Mouse (Mus musculus) kidney, adult 9 months (tissue): ENCODE measurements around the gene Gpld1.

Source experiments
- DNase-seq: peaks from one replicate; pipeline ENCODE4 v3.0.0; 2022

The Gpld1 gene

DNA sequence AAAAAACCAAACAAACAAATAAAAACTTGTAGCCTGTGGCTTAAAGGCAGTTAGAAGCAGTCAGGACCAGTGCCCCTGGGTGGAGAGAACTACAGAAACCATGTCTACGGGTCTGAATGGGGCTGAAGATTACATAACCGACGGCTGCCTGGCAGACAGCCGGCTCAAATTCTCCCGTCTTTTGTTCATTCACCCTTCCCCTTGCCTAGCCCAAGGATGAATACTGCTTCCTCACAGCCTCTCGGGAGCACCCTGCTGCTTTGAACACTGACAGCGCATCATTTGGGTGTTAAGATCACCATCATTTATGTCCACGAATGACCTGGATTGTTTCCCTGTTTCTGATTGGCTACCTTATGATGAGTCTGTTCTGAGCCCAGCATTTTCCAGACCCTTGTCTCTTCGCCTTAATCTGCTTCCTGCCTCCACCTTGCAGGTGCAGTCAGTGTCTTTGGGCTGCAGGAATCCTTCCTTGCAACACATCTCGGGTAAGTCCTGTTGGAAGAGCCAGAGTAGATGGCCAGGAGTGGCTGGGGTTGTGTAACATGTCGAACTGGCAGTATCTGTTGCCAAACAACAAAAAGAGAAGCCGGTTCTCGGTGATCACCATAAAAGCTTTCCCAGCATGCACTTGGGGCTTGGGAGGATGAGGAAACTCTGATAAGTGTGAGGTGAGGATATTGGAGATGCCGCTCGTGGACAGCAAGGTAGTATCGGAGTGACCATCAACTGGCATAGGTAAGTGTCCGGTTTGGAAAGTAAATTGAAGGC, at the start of gene Gpld1:
Gene Gpld1 (plus strand): TSS at position 641 of the 771 bp plus-strand sequence.
- DNase-seq: no peak

DNA sequence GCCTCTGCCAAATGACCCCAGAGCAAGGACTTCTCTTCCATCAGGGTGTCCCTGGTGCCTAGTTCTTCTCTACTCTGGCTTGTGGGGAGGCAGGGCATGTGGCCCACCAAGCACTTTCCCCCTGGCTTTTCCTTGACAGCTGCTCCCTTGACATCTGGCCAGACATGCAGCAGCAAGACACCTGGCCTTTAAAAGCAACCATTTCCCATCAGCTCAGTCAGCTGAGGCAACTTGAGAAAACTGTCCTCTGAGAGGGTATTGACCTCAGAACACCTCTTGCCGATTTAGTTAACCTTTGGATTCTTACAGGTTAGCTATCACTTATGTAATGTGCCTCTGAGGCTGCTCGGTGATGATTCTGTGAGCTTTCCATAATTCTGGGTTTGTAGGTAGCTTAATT, 49.1 kb upstream of the Gpld1 start:
- DNase-seq: peak; percentile 91

DNA sequence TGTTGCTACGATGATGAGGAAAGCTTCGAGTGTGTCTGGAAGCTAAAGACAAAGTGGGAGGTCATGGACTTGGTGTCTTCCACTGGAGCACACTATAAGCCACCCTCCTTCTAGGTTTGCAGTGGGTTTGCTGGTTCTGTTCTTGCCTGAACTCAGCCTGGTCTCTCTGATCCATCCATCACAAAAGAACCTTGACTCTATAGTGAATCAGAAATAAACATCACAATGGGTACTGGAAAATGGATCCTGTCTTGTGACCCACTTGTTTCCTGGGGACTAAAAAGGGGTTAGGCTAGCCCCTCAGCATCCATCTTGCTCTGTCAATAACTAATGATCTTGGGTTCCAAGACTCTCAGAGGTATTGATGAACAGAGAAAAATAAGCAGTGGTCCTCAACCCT, 41.0 kb upstream of the Gpld1 start:
- DNase-seq: no peak

DNA sequence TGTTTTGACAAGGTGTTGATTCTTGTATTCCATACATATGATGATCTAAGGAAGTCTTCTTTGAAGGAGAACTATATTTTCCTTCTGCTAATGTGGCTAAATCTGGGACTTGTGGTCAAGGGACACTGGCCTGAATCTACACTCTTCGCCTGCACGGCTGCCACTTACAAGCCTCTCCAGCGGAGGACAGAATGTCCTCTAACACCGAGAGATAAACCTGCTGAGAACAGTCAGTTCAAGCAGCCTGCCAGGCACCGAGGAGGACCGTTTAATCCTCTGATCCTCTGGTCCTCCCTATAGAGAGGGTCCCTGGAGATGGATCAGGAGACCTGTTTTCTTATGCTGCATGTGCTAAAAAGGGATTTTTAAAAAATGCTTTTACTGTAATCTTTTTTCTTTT, 39.5 kb upstream of the Gpld1 start:
- DNase-seq: no peak

DNA sequence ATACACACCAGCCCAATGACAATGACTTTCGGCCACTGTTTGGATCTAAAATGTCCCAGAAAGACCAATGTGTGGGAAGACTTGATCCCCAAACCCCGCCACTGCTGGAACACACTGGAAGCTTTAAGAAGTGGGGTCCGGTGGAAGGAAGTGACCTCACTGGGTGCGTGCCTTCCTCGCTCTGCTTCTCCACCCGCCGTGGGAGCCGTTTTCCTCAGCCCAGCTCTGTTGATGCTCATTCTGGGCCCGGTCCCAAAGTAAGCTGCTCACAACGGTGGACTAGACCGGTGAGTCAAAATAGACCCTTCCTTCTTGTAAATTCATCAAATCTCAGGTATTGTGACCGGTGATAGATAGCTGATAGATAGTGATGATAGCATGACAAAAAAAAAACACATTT, 37.5 kb upstream of the Gpld1 start:
- no peak for DNase-seq

DNA sequence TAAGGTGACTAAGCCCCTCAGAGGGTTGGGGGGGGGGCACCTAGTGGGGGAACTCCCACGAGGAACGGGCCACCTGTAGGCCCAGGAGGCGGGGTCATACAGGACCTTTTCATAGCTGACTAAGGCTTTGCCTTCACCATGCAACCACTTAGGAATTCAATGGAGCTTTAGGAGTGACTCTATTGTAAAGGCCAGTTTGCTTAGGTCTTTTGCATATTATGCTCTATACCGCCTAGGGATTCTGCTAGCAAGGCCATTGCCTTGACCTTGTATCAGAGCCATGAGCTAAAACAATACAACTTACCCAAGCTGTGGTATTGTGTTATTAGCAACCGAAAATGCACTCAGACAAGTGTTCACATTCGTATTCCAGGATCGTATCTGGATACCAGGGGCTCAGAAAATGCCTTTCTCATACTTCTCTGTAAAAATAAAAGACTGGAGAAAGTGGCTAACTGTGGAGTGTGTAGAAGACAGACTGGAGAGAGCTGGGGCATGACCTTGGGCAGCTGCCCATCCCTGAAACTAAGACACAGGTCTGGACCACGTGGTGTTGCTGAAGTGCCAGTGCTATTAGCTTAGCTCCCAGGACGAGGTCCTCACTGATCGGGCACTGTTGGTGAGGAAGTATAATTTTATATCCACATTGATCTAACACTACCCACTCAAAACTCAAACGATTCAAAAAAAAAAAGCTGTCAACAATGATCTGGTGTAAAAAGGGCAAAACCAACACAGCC, 36.0 kb upstream of the Gpld1 start:
- DNase-seq: peak; percentile 85

DNA sequence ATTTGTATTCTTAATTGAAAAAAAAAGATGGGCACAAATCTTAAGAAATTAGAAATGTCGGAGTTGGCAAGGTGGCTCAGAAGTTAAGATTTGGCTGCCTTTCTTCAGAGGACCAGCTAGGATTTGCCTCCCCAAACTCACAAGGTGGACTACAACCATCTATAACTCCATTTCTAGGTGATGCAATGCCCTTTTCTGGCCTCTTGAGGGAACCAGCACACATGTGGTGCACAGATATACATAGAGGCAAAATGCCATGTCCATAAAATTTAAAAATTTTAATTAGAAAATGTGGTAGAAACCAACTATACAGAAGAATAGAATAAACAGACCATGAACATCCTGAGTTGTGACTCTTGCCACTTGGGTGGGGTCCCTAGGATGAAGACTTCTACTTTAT, 33.8 kb upstream of the Gpld1 start:
- DNase-seq: no peak

DNA sequence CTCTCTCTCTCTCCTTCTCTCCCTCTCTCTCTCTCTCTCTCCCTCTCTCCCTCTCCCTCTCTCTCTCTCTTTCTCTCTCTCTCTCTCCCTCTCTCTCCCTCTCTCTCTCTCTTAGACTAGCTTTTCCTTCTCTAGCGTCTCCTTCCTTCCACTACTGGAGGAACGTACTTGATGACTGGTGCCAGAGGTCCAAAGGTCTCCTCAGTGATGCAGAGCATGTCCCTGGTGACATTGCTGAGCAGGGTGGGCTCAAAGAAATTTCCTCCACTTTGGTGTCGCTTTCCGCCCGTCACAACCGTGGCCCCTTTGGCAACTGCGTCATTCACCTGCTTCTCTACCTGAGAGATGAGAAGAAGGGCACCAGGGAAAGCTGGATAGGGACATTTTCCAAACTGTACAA, 29.4 kb upstream of the Gpld1 start:
- DNase-seq: peak; percentile 49

DNA sequence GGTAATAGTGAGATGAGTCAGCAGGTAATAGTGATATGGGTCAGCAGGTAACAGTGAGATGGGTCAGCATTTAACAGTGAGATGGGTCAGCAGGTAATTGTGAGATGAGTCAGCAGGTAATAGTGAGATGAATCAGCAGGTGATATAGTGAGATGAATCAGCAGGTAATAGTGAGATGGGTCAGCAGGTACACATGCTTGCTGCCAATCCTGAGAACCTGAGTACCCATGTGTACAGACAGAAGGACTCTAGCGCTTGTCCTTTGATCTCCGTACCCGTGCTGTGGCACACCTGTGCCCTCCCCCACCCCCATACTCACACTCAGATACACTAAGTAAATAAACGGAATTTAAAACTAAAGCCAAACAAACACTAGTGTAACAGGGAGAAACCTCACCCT, 28.0 kb upstream of the Gpld1 start:
- no peak for DNase-seq

DNA sequence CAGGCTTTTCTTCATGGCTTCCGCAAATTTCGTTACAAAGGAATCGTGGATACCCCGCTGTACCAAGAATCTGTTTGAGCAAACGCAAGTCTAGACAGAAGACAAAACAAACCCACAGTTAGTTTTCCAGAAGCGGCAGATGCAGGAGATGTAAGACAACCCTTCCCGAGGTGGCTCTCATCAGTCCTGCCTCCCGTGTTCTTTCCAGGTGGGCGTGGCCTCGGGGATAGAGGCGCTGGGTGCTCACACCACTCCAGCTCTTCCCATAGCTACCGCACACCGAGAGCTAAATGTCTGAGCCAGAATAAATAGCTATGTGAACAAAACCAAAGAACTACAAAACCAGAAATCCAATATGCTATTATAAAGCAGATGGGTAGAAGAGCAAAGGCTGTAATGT, 27.1 kb upstream of the Gpld1 start:
- DNase-seq: no peak

DNA sequence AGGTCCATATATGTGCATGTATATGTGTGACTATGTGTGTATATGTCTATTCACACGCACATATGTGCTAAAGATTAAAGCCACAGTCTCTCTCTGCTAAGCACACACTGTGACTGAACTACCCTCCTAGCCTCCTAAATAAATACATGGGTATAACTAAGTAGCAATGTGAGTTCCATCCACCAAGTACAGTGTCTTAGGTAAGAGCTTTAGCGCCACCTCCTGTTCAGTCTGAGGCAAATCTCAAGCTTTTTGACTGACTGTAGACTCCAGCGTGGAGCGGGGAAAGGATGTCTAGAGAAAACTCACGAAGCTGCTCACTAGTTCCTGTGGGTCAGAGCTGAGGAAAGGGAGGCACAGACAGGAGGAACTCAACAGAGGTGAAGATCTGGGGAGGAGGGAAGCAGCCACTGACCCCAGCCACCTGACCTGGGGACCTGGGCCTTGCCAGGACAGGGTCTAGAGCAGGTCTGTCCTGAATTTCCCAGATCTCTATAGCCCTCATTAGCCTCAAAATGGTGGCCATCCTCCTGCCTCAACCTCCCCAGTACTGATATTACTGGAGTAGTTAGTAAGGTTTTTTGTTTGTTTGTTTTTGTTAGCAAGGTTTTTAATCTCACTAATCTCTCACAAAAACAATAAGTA, 22.5 kb upstream of the Gpld1 start:
- peak; percentile 65 for DNase-seq

DNA sequence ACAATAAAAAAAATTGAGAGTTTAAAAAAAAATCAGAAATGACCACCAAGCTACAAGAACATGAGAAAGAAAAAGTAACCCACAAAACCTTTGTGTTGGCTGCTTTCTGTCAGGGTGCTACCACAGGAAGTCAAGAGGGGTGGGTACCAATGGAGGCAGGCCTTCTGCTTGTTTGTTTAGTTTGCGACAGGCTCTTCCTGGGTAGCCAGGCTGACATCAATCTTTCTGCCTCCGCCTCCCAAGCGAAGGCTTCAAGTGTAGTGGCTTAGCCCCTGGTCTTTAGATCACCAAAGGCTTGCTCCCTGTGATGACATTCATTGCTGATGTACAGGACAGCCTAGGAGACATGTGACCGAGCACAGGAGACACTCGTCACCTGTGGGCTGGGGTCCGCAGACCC, 21.7 kb upstream of the Gpld1 start:
- no peak for DNase-seq

DNA sequence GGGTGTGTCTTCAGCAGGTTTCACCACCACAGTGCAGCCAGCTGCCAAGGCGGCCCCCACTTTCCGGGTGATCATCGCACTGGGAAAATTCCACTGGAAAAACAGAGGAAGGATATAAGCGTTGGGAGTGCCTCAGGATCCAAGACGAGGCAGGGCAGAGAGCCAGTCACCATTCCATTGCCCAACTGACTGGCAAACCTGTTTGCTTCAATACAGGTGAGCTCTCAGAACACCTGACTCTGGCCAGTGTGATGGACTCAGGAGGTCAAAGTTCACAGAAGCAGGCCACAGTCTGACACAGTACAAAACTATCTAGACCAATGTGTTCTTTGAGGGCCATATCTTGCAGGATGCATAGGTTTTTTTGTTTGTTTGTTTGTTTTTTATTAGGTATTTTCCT, 19.0 kb upstream of the Gpld1 start:
- no peak for DNase-seq

DNA sequence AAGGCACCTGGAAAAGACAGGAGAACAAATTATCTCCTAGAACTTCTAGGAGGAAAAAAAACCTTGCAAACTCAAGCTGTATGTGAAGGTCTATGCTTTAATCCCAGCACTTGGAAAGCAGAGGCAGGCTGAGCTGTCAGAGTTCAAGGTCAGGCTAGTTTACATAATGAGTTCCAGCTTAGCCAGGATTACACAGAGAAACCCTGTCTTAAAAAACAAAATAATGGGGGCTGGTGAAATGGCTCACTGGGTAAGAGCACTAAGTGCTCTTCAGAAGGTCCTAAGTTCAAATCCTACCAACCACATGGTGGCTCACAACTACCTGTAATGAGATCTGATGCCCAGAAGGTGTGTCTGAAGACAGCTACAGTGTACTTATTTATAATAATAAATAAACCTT, 12.4 kb upstream of the Gpld1 start:
- peak; percentile 64 for DNase-seq

DNA sequence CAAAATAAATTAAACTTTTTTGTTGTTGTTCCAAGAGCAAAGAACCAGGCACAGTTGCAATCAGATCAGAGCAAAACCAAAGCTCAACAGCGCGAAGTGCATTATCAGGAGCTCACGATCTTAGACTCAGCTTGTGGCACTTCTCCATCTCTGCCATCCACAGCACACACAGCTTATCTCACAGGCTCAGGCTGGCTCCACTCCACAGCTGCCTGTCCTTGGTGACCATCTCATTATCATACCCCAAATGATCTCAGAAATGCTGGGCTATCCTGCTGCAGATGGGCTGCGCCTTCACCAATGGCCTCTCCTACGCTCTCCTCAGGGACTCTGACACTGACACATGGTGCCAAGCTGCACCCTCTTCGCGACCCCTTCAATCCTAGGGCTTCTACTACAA, 9.8 kb upstream of the Gpld1 start:
- no peak for DNase-seq

DNA sequence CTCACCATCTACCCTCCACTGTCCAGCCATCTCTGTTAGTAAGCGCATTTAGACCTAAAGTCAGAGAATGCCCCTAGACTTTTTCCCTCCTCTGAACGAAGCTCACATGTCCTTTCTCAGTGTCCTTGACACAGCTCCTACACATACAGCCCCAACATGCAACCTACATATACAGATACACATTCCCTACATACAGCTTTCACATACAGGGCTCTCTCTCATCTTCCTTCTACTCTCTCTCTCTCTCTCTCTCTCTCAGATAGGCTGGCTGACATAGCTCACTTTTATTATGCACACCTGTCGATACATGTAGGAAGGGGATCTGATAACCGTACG, 6.2 kb upstream of the Gpld1 start:
- DNase-seq: no peak

DNA sequence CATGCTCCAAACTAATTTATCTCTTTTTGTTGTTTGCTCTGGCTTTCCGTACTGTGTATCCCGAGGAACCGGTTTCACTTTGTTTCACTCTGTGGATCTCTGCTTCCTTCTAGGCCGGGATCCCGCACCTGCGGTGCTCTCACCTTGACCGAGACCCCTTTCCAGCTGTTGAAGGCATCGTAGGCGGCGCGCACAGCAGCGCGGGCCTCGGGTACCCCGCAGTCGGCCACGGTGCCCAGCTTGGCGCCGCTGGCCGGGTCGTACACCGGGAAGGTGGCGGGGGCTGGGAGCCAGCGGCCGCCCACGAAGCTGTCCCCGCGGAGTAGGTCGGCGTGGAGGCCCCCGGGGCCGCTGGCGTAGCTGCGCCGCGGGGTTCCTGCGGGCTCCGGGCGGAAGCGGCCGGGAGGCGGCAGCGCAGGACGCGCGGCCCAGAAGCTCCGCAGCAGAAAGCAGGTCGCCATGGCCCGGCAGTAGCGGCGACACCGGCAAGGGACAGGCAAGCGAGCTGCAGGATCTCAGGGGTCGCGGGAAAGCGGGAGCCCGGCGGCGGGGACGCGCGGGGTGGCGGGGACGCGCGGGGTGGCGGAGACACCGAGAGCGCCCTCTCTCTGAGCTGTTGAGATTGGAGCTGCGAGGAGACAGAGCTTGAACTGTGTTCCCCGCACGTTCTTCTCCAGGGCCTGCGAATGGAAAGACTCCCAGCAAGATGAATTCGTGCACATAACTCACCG, 5.7 kb upstream of the Gpld1 start, which contains the start of gene Aldh5a1:
Gene Aldh5a1 (minus strand): TSS at position 554 of the 731 bp plus-strand sequence.
- peak; percentile 74 for DNase-seq

DNA sequence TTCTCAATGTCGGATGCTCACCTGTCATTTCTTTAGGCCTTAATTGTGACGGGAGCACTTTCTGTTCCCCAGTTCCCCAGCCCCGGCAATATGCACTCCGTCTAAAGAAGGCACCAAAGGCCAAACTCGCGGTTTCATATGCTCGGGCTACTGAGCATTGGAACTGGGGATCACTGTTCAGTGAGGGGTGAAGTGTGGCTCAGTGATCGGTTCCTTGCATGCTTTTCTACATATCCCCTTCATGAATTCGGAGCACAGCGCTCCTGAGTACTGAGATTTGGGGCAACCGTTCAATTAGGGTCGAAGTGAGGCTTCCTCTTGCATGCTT, 5.1 kb upstream of the Gpld1 start:
- no peak for DNase-seq

DNA sequence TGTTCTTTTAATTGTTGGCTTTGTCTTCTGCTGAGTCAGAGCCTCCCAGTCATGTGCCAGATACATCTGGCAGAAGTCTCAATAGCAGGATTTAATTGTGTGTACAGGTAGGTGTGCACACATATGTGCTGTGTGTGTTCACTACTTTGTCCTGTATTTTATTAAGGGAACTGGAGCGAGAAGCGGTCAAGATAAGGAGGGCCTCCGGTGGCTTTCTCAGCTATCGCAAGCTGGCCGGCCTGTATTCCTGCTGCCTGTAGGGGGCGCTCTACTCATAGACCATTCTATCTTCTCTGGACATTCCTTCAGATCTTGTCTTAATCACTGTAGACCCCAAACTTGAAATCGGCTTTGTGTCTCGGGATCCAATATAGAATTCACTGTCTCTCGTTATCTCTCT, 4.3 kb upstream of the Gpld1 start:
- peak; percentile 88 for DNase-seq

DNA sequence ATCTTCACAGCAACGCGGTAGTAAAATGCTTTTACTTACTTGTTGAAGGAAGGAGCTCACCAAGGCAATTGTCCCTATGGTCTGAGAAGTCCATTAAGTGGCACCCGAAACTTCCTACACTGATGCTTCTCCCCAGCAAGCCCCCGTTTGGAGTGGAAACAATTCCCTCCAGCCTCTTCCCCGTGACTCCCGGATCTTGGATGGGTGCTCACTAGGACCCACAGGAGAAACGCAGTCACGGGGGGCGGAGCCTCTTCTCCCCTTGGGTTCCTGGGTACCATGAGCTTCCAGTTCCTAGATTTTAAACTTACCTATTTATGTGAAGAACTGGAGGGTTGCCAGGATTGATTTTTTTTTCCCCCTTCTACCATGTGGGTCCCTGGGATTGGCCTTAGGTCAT, 3.5 kb upstream of the Gpld1 start:
- no peak for DNase-seq

DNA sequence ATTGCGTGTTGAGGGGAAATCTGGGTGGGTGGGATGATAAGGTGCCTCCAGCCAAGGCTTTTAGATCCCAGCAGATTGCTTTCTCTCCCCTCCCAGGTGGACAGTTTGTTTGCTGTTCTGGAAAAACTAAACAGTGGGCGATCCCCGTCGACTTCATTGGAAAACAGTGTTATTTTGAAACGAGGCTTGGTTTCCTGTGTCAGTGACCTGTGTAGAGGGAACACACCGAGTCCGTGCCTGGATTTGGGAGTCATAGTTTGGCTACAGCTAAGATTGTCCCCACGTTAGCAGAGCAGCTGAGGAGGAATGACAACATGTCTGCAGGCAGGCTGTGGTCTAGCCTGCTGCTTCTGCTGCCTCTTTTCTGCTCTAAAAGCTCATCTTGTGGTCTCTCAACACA, 351 bp downstream of the Gpld1 start:
- no peak for DNase-seq

DNA sequence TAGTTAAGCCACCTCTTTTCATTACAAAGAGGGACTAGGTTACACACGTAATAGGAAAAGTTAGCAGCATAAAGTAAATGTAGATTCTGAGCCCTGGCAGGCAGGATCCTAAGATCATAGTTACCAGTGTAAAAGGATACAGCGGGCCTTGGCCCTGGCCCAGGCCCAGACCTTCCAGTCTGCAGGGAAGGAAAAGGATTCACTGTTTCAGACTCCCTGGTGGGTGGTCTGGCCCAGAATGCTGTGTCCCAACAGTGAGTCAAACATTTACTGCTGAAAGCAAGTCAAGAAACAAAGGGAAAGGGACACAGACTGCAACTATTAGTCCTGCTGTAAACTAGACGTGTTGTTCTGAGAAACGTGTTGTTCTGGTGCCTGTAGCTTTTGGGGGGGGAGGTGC, 2.6 kb downstream of the Gpld1 start:
- no peak for DNase-seq

DNA sequence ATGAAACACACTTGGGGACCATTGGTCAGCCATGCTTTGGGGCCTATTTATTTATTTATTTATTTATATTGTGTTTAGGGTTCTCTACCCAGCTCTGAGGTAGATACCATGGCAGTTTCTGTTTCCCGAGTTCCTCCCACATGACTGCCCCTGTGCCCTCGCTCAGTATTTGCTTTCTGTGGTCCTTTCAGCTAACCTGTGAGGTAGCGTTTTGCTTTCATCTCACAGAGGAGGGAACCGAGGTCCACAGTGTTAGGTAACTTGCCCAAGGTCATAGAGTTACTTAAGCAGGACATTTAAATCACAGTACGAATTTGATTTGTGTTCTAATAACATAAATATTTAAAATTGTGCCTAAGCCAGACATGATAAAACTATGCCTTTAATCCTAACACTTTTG, 4.2 kb downstream of the Gpld1 start:
- DNase-seq: no peak

DNA sequence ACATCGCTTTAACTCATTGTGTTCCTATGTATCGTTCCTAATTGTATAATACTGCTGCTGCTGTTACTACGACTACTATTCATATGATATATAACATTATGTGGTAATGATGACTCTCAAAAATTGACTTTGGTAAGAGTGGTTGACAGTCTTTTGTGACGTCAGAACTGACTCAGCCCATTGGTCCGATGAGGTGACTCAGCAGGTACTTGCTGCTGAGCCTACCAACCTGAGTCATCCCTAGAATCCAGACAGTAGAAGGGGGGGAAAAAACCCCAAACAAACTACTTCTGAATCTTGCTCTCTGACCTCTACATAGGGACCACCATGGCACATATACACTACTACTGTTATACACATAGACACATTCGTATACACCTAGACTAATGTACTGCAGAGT, 5.9 kb downstream of the Gpld1 start:
- no peak for DNase-seq
